Mouse (Mus musculus): ENCODE data around the gene Gstt2.

GRCm38 (mm10) chr10:75824530-75824929 is 12.7 kb downstream of the Gstt2 start:
- no peak for TF ChIP-seq CTCF (IDR thresholded peaks at IDR 0.05; ENCODE audit: control insufficient read depth, insufficient read depth, insufficient read length)
- no peak for TF ChIP-seq USF1 (IDR thresholded peaks at IDR 0.05; ENCODE audit: low read depth)
- no peak for TF ChIP-seq CEBPB (IDR thresholded peaks at IDR 0.05; ENCODE audit: low read depth)
